Mouse (Mus musculus): Measurements from ENCODE around the gene Barx2.

GRCm38 (mm10) chr9:31912921-31913738 is at the start of gene Barx2:
- TF ChIP-seq CTCF (IDR thresholded peaks at IDR 0.05; ENCODE audit: borderline replicate concordance, insufficient read depth, low read depth, low read length) (peak; percentile 12; the same call in 1 of the 2 replicates), POLR2A (IDR thresholded peaks at IDR 0.05; ENCODE audit: borderline replicate concordance, insufficient read depth, low read length) (no peak)
